Mouse (Mus musculus): Measurements from ENCODE around the gene Poc1b.

- TF ChIP-seq CTCF (conservative IDR thresholded peaks at IDR 0.05; ENCODE audit: insufficient read depth, insufficient read length, low read depth, low read length), result no peak
- TF ChIP-seq POLR2A (IDR thresholded peaks at IDR 0.05; ENCODE audit: low read depth, low read length), result no peak
These were observed 114.7 kb downstream of the Poc1b start for GRCm38 (mm10) chr10:99221540-99221939.
